Mouse (Mus musculus): ENCODE measurements around the gene Emc3.

DNA sequence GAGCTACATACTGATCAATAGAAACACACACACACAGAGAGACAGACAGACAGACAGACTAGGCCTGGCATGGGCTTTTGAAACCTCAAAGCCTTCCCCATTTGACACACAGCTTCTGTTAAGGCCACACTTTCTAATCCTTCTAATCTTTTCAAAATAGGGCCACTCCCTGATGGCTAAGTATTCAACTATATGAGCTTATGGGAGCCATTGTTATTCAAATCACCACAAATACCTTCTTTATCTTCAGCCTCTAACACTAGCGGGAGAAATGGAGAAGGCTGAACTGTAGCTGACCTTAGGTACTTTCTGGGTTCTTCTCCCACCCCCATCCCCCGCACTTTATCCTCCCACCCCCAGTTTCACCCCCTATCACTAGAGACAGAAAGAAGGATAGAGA, 28.7 kb downstream of the Emc3 start:
- no peak for TF ChIP-seq POLR2AphosphoS2 (IDR thresholded peaks at IDR 0.05; ENCODE audit: low read depth, low read length)
- TF ChIP-seq CTCF (conservative IDR thresholded peaks at IDR 0.05 in 1 of 2, IDR thresholded peaks at IDR 0.05 in 1 of 2; ENCODE audit: low read depth in 2 of 2, low read length in 2 of 2): no peak
- no peak for TF ChIP-seq RAD21 (IDR thresholded peaks at IDR 0.05; ENCODE audit: low read depth, low read length)
- TF ChIP-seq HCFC1 (IDR thresholded peaks at IDR 0.05; ENCODE audit: low read depth, low read length): no peak
- TF ChIP-seq E2F4 (IDR thresholded peaks at IDR 0.05; ENCODE audit: insufficient replicate concordance, low read depth, low read length): no peak
